Mouse (Mus musculus) olfactory bulb, adult 2 months (tissue): ENCODE data around the gene Ap2s1.
"Not testable (repeated sequence)": the region's sequence is repeated elsewhere in the genome, so short reads cannot be mapped to it uniquely, and the experiment has no call there.

Experiments used
- CTCF ChIP-seq: fragments of 200-500 bp; IDR thresholded peaks from 2 replicates; pipeline ENCODE4 v1.5.1; 2012; ENCODE audit warnings: low read depth, mild to moderate bottlenecking, low read length, moderate library complexity; ENCODE audit not compliant: insufficient read depth
- POLR2A ChIP-seq: fragments of 200-500 bp; IDR thresholded peaks from 2 replicates; pipeline ENCODE4 v1.6.1; 2012; ENCODE audit warnings: mild to moderate bottlenecking, low read depth, low read length, moderate library complexity; ENCODE audit not compliant: insufficient read depth

DNA sequence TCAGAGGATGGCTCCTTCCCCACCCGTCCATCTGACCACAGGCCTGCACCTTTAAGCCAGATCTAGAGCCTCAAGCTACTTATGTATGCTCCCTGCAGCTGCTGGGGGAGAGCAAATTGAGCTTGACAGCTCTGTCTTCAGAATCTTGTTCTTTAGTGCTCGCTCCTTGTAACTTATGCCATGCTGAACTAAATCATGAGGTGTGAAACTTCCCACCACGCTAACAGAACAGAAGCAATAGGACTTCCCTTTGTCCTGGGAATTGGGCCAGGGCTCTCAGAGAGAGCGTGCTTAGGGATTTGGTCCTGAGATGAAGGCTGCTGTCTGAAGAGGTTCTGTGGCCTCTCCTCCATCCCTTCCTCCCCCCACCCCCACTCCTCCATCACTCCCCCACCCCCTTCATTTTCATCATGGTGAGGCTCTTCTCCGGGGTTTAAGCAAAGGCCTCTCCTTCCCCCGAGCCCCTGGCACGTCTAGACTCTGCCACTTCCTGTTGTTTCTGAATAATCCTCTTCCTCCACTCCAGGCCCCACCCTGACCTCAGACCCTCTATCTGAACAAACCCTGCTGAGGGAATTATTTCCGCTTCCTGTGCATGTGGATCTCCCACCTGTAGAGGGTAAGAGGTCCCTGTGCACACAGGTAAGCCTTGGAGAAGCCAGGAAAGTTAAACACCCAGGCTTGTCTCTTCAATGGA lies 21.6 kb upstream of the Ap2s1 start:
- TF ChIP-seq CTCF, POLR2A: not testable (repeated sequence)
